Mouse (Mus musculus): ENCODE measurements around the gene Osbpl10.
"Not testable (repeated sequence)": the region's sequence is repeated elsewhere in the genome, so short reads cannot be mapped to it uniquely, and the experiment has no call there.

DNA sequence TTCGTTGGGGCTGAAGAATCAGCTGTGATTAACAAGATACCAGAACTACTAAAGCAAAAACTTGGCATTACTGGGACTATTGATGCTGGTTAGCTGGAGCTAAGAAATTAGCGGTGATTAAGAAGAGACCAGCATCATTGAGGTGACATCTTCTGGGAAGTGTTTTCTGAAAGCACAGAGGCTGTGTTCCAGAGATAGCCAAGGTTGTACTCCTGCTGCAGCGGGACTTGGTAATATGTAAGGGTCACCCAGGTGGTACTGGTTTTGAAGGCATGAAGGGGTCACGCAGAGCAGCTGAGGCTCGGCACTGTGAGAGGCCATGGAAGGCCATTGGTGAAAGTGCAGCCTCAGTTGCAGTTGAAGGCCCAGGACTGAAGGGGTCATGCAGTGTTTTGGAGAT lies 294.1 kb downstream of the Osbpl10 start:
- TF ChIP-seq CTCF (IDR thresholded peaks at IDR 0.05; ENCODE audit: low read depth); EP300 (optimal IDR thresholded peaks at IDR 0.05): not testable (repeated sequence)

Data from stomach, postnatal 0 days (tissue).